Mouse (Mus musculus) adrenal gland, adult 2 months (tissue): ENCODE data around the gene Rasgrp3. TPM values are rescaled to one million over a fixed set of nuclear protein-coding genes. Genes with fewer than 3 reads are reported as not detected.

Experiments
- DNase-seq: peaks from one replicate; pipeline ENCODE4 v3.0.0; 2021
- polyA plus RNA-seq: library from polyadenylated mRNA; depleted of rRNA; stranded (reverse); fragments of >200 nt; gene quantifications from 2 replicates; pipeline ENCODE4 v1.2.3, GENCODE M21; 2012
- total RNA-seq, 2 experiments: library from RNA; stranded (reverse); gene quantifications; 2 replicates each; pipeline ENCODE4 v1.2.3; 2021

The Rasgrp3 gene
- total and polyA plus RNA-seq, 3 experiments: 1.5 to 19.9 (median 12.5) TPM

GRCm38 (mm10) chr17:75503031-75503430, 67.3 kb downstream of the Rasgrp3 start:
- DNase-seq: no peak

GRCm38 (mm10) chr17:75505053-75505452, 69.4 kb downstream of the Rasgrp3 start:
- DNase-seq: no peak

GRCm38 (mm10) chr17:75506097-75506675, 70.5 kb downstream of the Rasgrp3 start:
- no peak for DNase-seq

- DNase-seq: no peak
Measured at GRCm38 (mm10) chr17:75506708-75507641, 71.3 kb downstream of the Rasgrp3 start.

- DNase-seq: no peak
Measured at GRCm38 (mm10) chr17:75509257-75509656, 73.6 kb downstream of the Rasgrp3 start.

- peak; percentile 51 for DNase-seq
Measured at GRCm38 (mm10) chr17:75516591-75516990, 80.9 kb downstream of the Rasgrp3 start.

- no peak for DNase-seq
Measured at GRCm38 (mm10) chr17:75518181-75518901, 82.6 kb downstream of the Rasgrp3 start.

GRCm38 (mm10) chr17:75519239-75519900, 83.7 kb downstream of the Rasgrp3 start:
- DNase-seq: no peak

DNA sequence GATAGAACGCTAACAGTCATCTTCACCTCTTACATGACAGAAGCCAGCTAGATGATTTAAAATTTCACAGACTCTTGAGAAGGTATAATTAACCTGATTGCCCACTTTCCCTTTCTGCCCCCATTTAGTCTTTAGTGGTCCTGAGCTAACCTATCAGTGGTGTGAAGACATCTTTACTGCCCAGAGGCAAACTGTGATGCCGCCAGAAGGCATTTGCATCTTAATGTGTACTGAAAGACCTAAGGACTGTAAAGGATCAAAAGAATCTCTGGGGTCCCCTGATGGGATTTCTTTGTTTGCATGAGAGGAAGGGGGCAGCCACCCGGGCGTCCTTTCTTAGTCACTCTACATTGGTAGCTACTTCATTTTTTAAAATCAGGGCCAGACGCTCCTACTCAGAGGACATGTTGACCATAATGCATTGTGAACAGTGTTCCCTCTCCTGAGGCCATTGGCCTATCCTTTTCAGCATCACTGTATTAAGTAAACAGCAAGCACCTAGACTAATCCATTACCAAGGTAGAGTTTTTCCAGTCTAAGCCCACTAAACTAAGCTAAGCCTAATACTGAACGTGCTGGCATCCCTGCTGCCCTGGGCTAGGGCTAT, 85.6 kb downstream of the Rasgrp3 start:
- no peak for DNase-seq

DNA sequence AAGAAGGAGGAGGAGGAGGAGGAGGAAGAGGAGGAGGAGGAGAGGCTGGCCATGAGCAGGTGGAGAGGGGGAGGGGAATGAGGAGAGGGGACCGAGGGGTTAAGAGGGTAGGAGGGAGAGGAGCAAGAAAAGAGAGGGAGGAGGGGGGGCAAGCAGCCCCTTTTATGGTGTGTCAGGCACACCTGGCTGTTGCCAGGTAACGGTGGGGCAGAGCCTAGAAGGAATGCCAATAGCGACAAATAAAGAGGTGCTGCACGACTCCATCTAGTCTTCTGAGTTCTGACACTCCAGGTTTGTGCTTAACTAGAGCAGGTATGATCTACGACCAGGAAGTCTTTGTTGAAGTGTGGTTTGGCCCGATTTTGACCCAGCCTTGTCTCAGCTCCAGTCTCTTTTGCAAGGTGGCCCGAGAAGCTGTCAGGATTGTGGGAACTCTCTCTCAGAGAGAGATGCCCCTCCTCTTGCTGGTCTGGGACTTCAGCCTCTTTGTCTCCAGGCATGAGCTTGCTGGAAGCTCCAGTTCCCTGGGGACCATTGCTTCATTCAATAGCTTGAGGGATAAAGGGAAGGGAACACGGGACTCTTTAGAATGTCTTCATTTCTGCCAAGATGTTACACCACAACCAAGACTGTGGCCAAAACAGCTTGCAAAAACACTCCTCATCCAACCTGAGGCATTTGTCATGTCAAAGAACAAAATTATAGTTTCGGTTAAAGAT, 86.8 kb downstream of the Rasgrp3 start:
- peak; percentile 41 for DNase-seq

DNA sequence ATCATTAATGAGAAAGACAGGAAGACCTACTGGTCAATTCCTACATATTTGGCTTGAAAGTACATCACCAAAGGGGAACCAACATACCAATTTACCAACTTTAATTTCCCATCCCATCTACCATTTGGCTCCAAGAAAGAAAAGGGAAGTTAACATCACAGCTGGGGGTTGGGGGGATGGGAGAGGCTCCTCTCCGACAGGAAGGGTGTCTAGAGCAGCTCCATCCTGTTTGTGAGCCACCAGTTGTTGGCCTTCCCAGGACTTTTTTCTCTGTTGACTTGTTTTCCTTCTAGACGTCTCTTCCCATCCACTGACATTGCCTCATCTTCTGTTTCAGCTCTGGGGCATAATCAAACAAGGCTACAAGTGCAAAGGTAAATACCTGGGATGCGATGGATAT, 88.1 kb downstream of the Rasgrp3 start:
- peak; percentile 41 for DNase-seq

DNA sequence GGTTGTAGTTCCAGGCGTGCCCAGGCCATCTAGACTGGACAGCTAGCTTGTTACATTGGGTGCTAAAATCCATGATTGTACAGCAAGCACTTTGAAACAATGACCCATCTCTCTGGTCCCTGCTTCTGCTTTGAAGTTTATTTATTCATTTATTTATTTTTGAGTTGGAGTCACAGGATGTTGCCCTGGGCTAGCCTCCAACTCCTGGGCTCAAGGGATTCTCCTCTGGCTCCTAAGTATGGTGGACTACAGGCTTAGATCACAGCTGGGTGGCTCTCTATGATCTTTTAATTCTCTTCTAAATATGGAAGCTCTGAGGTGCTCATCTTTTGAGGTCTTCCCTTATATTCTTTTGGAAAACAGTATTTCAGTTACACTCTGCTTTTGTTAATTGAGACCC, 90.7 kb downstream of the Rasgrp3 start:
- no peak for DNase-seq

GRCm38 (mm10) chr17:75529222-75529935, 93.7 kb downstream of the Rasgrp3 start:
- no peak for DNase-seq

- no peak for DNase-seq
Measured at GRCm38 (mm10) chr17:75532469-75532986, 96.8 kb downstream of the Rasgrp3 start.

GRCm38 (mm10) chr17:75534314-75535020, 98.8 kb downstream of the Rasgrp3 start:
- no peak for DNase-seq

- DNase-seq: no peak
Measured at GRCm38 (mm10) chr17:75535612-75536011, 99.9 kb downstream of the Rasgrp3 start.

DNA sequence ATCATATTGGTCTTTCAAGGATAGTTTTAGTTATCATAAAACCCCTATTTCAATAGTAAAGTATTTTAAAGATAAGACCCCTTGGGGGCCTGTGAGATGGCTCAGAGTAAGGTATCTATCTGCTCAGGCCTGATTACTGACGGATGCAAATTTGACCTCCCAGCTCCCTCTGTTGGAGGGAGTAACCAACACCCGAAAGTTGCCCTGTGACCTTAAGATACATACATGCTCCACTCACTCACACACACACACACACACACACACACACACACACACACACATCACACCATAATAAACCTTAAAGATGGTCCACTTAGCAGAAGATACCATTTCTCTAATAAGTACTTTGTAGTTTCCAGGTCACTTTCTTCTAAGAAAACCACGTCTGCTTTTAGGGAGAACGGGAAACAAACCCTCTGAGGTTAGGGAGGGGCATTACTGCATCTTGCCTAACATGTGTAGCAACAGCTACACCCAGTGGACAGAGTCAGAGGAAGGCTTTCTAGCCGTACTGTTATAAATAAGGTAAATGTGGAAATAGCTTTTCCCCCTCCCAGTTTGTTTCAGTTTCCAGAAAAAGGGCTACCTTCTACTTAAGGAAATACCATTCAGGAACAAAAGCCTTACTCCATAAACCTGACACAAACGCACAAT, 100.8 kb downstream of the Rasgrp3 start:
- peak; percentile 33 for DNase-seq

DNA sequence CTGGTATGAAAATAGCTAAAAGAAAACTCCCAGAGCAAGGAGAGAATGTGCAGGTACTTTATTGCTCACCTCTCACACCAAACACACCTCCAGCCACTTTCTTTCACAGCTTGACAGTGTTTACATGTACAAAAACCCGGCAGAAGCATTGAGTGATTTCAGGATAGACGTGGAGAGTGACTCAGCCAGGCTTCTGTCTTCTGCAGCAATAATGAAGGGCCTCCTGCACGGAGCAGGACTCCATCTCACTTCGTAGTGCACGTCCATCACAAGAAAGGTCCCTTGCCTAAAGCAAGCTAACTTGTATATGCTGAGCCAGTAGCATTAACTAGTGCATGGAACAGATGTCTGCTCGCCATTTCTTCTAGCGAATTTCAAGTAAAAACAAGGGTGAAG, 101.4 kb downstream of the Rasgrp3 start:
- DNase-seq: no peak

DNA sequence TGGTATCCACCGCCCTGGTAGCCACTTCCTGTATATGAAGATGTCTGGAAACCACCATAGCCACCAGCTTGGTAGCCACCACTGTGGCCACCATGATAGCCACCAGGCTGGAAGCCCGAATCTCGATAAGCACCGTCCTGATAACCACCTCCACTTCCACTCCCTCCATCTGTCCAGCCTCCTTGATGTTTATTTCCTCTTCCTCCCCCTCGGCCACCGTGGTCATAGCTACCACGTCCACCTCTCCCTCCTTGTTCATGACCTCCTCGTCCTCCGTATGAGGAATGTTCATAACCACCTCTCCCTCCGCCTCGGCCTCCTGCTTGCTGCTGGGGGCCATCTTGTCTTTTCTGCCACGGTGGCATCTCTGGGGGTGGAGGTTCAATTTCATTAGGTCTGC, 102.7 kb downstream of the Rasgrp3 start:
- DNase-seq: no peak
